Mouse (Mus musculus): ENCODE measurements around the gene Gm44965. TPM values are rescaled to one million over a fixed set of nuclear protein-coding genes. Genes with fewer than 3 reads are reported as not detected.

Gm44965 gene
- polyA plus RNA-seq, 1 experiment from 2014 or later: not detected

GRCm38 (mm10) chr6:48566312-48566711 lies 27.4 kb upstream of the Gm44965 start:
- H3K36me3 ChIP-seq: peaks cover 65% of the 10 kb centered on the region
- ATAC-seq (ENCODE audit: low FRiP score): no peak
- WGBS: 60% methylated on average over 5 of the region's 5 CpGs
- H3K4me2 ChIP-seq: no peak overlapping the region
- no peak overlapping the region for H3K4me3 ChIP-seq
- no peak overlapping the region for H3K9ac ChIP-seq
- H3K9me3 ChIP-seq: no peaks in the 10 kb centered on the region
- no peaks in the 10 kb centered on the region for H3K27me3 ChIP-seq
- H3K27ac ChIP-seq: no peak overlapping the region
- peaks cover 20% of the 10 kb centered on the region; the same call in 1 of the 2 replicates for H3K4me1 ChIP-seq (replicated peaks)

GRCm38 (mm10) chr6:48568036-48568984 lies 25.4 kb upstream of the Gm44965 start:
- Histone ChIP-seq H3K4me2 (no peak overlapping the region), H3K4me1 (replicated peaks) (peaks cover 20% of the 10 kb centered on the region; the same call in 1 of the 2 replicates), H3K9me3 (no peaks in the 10 kb centered on the region), H3K27me3 (no peaks in the 10 kb centered on the region), H3K27ac (no peak overlapping the region), H3K36me3 (peaks cover 60% of the 10 kb centered on the region), H3K9ac (peak overlapping the region; percentile 8; the same call in 1 of the 2 replicates), H3K4me3 (no peak overlapping the region)
- 0 out of 2 replicates have a peak, but pooled peaks have one; percentile 36 for ATAC-seq (ENCODE audit: low FRiP score)
- 84% methylated on average over 21 of the region's 21 CpGs for WGBS

- Histone ChIP-seq H3K4me1 (replicated peaks) (peaks cover 20% of the 10 kb centered on the region; the same call in 1 of the 2 replicates), H3K4me2 (no peak overlapping the region), H3K27ac (no peak overlapping the region), H3K36me3 (peaks cover 51% of the 10 kb centered on the region), H3K9ac (no peak overlapping the region), H3K9me3 (no peaks in the 10 kb centered on the region), H3K4me3 (no peak overlapping the region), H3K27me3 (no peaks in the 10 kb centered on the region)
- no peak for ATAC-seq (ENCODE audit: low FRiP score)
- WGBS: 84% methylated on average over 8 of the region's 8 CpGs
Measured at GRCm38 (mm10) chr6:48569065-48569807, 24.5 kb upstream of the Gm44965 start.

- Histone ChIP-seq H3K36me3 (peaks cover 26% of the 10 kb centered on the region), H3K4me2 (no peak overlapping the region), H3K4me1 (replicated peaks) (peaks cover 10% of the 10 kb centered on the region; the same call in 1 of the 2 replicates), H3K9me3 (no peaks in the 10 kb centered on the region), H3K4me3 (no peak overlapping the region), H3K9ac (no peak overlapping the region), H3K27me3 (no peaks in the 10 kb centered on the region), H3K27ac (no peak overlapping the region)
- ATAC-seq (ENCODE audit: low FRiP score): no peak
- 90% methylated on average over 5 of the region's 5 CpGs for WGBS
Measured at GRCm38 (mm10) chr6:48572014-48572413, 21.7 kb upstream of the Gm44965 start.

GRCm38 (mm10) chr6:48572572-48573061 lies 21.1 kb upstream of the Gm44965 start, which contains the start of gene Rarres2:
Gene Rarres2, minus strand, starts transcription at chr6:48572789.
- no peaks in the 10 kb centered on the region for H3K27me3 ChIP-seq
- H3K36me3 ChIP-seq: peaks cover 26% of the 10 kb centered on the region
- H3K4me1 ChIP-seq (replicated peaks): peaks cover 10% of the 10 kb centered on the region; the same call in 1 of the 2 replicates
- no peak within 1 kb of the TSS for H3K27ac ChIP-seq
- H3K9ac ChIP-seq: no peak within 1 kb of the TSS
- 30% methylated on average over 6 of the region's 6 CpGs for WGBS
- no peak within 1 kb of the TSS for H3K4me3 ChIP-seq
- H3K4me2 ChIP-seq: no peak within 1 kb of the TSS
- H3K9me3 ChIP-seq: no peaks in the 10 kb centered on the region
- ATAC-seq (ENCODE audit: low FRiP score): no peak

- 74% methylated on average over 10 of the region's 10 CpGs for WGBS
- Histone ChIP-seq H3K36me3 (peaks cover 21% of the 10 kb centered on the region), H3K4me1 (replicated peaks) (0 out of 2 replicates have a peak, but pooled peaks cover 5% of the 10 kb centered on the region), H3K27ac (no peak overlapping the region), H3K9me3 (no peaks in the 10 kb centered on the region), H3K9ac (no peak overlapping the region), H3K27me3 (no peaks in the 10 kb centered on the region), H3K4me3 (no peak overlapping the region), H3K4me2 (no peak overlapping the region)
- no peak for ATAC-seq (ENCODE audit: low FRiP score)
Measured at GRCm38 (mm10) chr6:48573280-48573679, 20.5 kb upstream of the Gm44965 start.

GRCm38 (mm10) chr6:48573981-48574380 lies 19.8 kb upstream of the Gm44965 start:
- Histone ChIP-seq H3K4me1 (replicated peaks) (no peaks in the 10 kb centered on the region), H3K27ac (no peak overlapping the region), H3K36me3 (peaks cover 14% of the 10 kb centered on the region), H3K4me3 (no peak overlapping the region), H3K9me3 (no peaks in the 10 kb centered on the region), H3K9ac (no peak overlapping the region), H3K4me2 (no peak overlapping the region), H3K27me3 (no peaks in the 10 kb centered on the region)
- ATAC-seq (ENCODE audit: low FRiP score): no peak
- WGBS: 70% methylated on average over 3 of the region's 3 CpGs

- no peaks in the 10 kb centered on the region for H3K27me3 ChIP-seq
- no peak overlapping the region for H3K27ac ChIP-seq
- H3K9ac ChIP-seq: no peak overlapping the region
- WGBS: 66% methylated on average over 5 of the region's 5 CpGs
- no peaks in the 10 kb centered on the region for H3K36me3 ChIP-seq
- ATAC-seq (ENCODE audit: low FRiP score): no peak
- H3K9me3 ChIP-seq: no peaks in the 10 kb centered on the region
- no peak overlapping the region for H3K4me3 ChIP-seq
- H3K4me1 ChIP-seq (replicated peaks): no peaks in the 10 kb centered on the region
- no peak overlapping the region for H3K4me2 ChIP-seq
Measured at GRCm38 (mm10) chr6:48578736-48579135, 15.0 kb upstream of the Gm44965 start.

- Histone ChIP-seq H3K36me3 (no peaks in the 10 kb centered on the region), H3K4me3 (no peak overlapping the region), H3K9me3 (no peaks in the 10 kb centered on the region), H3K27me3 (no peaks in the 10 kb centered on the region), H3K27ac (no peak overlapping the region), H3K4me1 (replicated peaks) (no peaks in the 10 kb centered on the region), H3K9ac (no peak overlapping the region), H3K4me2 (no peak overlapping the region)
- 46% methylated on average over 5 of the region's 5 CpGs for WGBS
- ATAC-seq (ENCODE audit: low FRiP score): no peak
Measured at GRCm38 (mm10) chr6:48579215-48579648, 14.5 kb upstream of the Gm44965 start.

- no peak overlapping the region for H3K4me3 ChIP-seq
- H3K27me3 ChIP-seq: no peaks in the 10 kb centered on the region
- H3K4me2 ChIP-seq: no peak overlapping the region
- H3K9ac ChIP-seq: no peak overlapping the region; the same call in 1 of the 2 replicates
- H3K4me1 ChIP-seq (replicated peaks): no peaks in the 10 kb centered on the region
- ATAC-seq (ENCODE audit: low FRiP score): no peak
- no peaks in the 10 kb centered on the region for H3K9me3 ChIP-seq
- H3K27ac ChIP-seq: no peak overlapping the region
- 29% methylated on average over 3 of the region's 3 CpGs for WGBS
- no peaks in the 10 kb centered on the region for H3K36me3 ChIP-seq
Measured at GRCm38 (mm10) chr6:48581257-48581656, 12.5 kb upstream of the Gm44965 start.

GRCm38 (mm10) chr6:48582037-48582436 lies 11.7 kb upstream of the Gm44965 start:
- H3K4me1 ChIP-seq (replicated peaks): no peaks in the 10 kb centered on the region
- no peak overlapping the region for H3K4me3 ChIP-seq
- H3K27me3 ChIP-seq: no peaks in the 10 kb centered on the region
- H3K9ac ChIP-seq: no peak overlapping the region
- H3K9me3 ChIP-seq: no peaks in the 10 kb centered on the region
- H3K36me3 ChIP-seq: no peaks in the 10 kb centered on the region
- ATAC-seq (ENCODE audit: low FRiP score): peak; percentile 52
- no peak overlapping the region for H3K27ac ChIP-seq
- H3K4me2 ChIP-seq: no peak overlapping the region
- 74% methylated on average over 3 of the region's 3 CpGs for WGBS

GRCm38 (mm10) chr6:48589194-48589750 lies 4.5 kb upstream of the Gm44965 start, which contains the start of gene Gm45021:
Gene Gm45021, plus strand, starts transcription at chr6:48589610.
- H3K4me2 ChIP-seq: no peak within 1 kb of the TSS
- no peaks in the 10 kb centered on the region for H3K36me3 ChIP-seq
- no peaks in the 10 kb centered on the region for H3K9me3 ChIP-seq
- H3K9ac ChIP-seq: no peak within 1 kb of the TSS
- H3K27ac ChIP-seq: no peak within 1 kb of the TSS
- H3K27me3 ChIP-seq: no peaks in the 10 kb centered on the region
- ATAC-seq (ENCODE audit: low FRiP score): no peak
- H3K4me1 ChIP-seq (replicated peaks): peaks cover 7% of the 10 kb centered on the region
- H3K4me3 ChIP-seq: no peak within 1 kb of the TSS
- 72% methylated on average over 6 of the region's 6 CpGs for WGBS
